Mouse (Mus musculus) brown adipose tissue, adult 24 weeks (tissue): ENCODE data around the gene Gtf2a2. TPM values are rescaled to one million over a fixed set of nuclear protein-coding genes. Genes with fewer than 3 reads are reported as not detected.

Source experiments
- H3K27ac ChIP-seq: fragments of 200-500 bp; replicated peaks from 2 replicates; pipeline ENCODE4 v1.5.1; 2012; ENCODE audit warnings: low read depth, mild to moderate bottlenecking, low read length
- H3K4me1 ChIP-seq: fragments of 200-500 bp; 2 replicates; pipeline ENCODE4 v1.6.1; 2012; ENCODE audit warnings: low read length, mixed read lengths; ENCODE audit not compliant: control insufficient read depth, insufficient read depth, insufficient read length
- H3K4me3 ChIP-seq: fragments of 200-500 bp; 2 replicates; pipeline ENCODE4 v1.5.1; 2012; ENCODE audit warnings: low read depth, mild to moderate bottlenecking, low read length, moderate library complexity; ENCODE audit not compliant: insufficient read depth
- polyA plus RNA-seq: library from polyadenylated mRNA; stranded (reverse); fragments of >200 nt; gene quantifications from 2 replicates; pipeline ENCODE4 v1.2.4, GENCODE M21; 2012; ENCODE audit not compliant: missing spikeins, insufficient read depth, insufficient read length

Gene Gtf2a2
- polyA plus RNA-seq: 107 and 119 TPM in 2 replicates

GRCm38 (mm10) chr9:70012408-70012901 lies at the start of gene Gtf2a2:
Gtf2a2 (plus strand) TSS chr9:70012550.
- Histone ChIP-seq H3K4me1 (peaks cover 7% of the 10 kb centered on the region; the same call in 1 of the 2 replicates), H3K4me3 (peak within 1 kb of the TSS; percentile 89), H3K27ac (peak within 1 kb of the TSS; percentile 71)

GRCm38 (mm10) chr9:69964370-69964769 lies 48.0 kb upstream of the Gtf2a2 start:
- Histone ChIP-seq H3K4me3 (no peak overlapping the region), H3K4me1 (no peaks in the 10 kb centered on the region), H3K27ac (no peak overlapping the region)

GRCm38 (mm10) chr9:69985526-69985925 lies 26.8 kb upstream of the Gtf2a2 start:
- H3K27ac ChIP-seq: no peak overlapping the region
- no peaks in the 10 kb centered on the region for H3K4me1 ChIP-seq
- H3K4me3 ChIP-seq: no peak overlapping the region

- Histone ChIP-seq H3K27ac (no peak overlapping the region), H3K4me3 (no peak overlapping the region), H3K4me1 (no peaks in the 10 kb centered on the region)
These were observed 26.3 kb upstream of the Gtf2a2 start for GRCm38 (mm10) chr9:69986063-69986462.

- no peak overlapping the region for H3K27ac ChIP-seq
- no peaks in the 10 kb centered on the region for H3K4me1 ChIP-seq
- H3K4me3 ChIP-seq: no peak overlapping the region
These were observed 25.8 kb upstream of the Gtf2a2 start for GRCm38 (mm10) chr9:69986571-69986970.

GRCm38 (mm10) chr9:69987579-69987978 lies 24.8 kb upstream of the Gtf2a2 start:
- Histone ChIP-seq H3K4me1 (0 out of 2 replicates have a peak, but pooled peaks cover 6% of the 10 kb centered on the region), H3K4me3 (no peak overlapping the region), H3K27ac (no peak overlapping the region)

GRCm38 (mm10) chr9:69988706-69989302 lies 23.5 kb upstream of the Gtf2a2 start:
- H3K4me1 ChIP-seq: 0 out of 2 replicates have a peak, but pooled peaks cover 6% of the 10 kb centered on the region
- H3K4me3 ChIP-seq: peak overlapping the region; percentile 34
- peak overlapping the region; percentile 68 for H3K27ac ChIP-seq

- Histone ChIP-seq H3K4me3 (peak within 1 kb of the TSS; percentile 93), H3K27ac (peak within 1 kb of the TSS; percentile 90), H3K4me1 (peaks cover 10% of the 10 kb centered on the region)
These were observed 22.8 kb upstream of the Gtf2a2 start, which contains the start of gene Bnip2 for GRCm38 (mm10) chr9:69989303-69990121. Bnip2 (plus strand) TSS chr9:69989466.

GRCm38 (mm10) chr9:69990346-69990745 lies 22.0 kb upstream of the Gtf2a2 start:
- Histone ChIP-seq H3K4me1 (peaks cover 12% of the 10 kb centered on the region), H3K4me3 (peak overlapping the region; percentile 34; the same call in 1 of the 2 replicates), H3K27ac (no peak overlapping the region)

- H3K27ac ChIP-seq: no peak overlapping the region
- H3K4me1 ChIP-seq: peaks cover 12% of the 10 kb centered on the region
- no peak overlapping the region for H3K4me3 ChIP-seq
These were observed 19.5 kb upstream of the Gtf2a2 start for GRCm38 (mm10) chr9:69992841-69993277.

GRCm38 (mm10) chr9:69993479-69993878 lies 18.9 kb upstream of the Gtf2a2 start:
- peaks cover 12% of the 10 kb centered on the region for H3K4me1 ChIP-seq
- no peak overlapping the region for H3K27ac ChIP-seq
- no peak overlapping the region for H3K4me3 ChIP-seq

- Histone ChIP-seq H3K27ac (no peak overlapping the region), H3K4me3 (no peak overlapping the region), H3K4me1 (peaks cover 12% of the 10 kb centered on the region)
These were observed 17.8 kb upstream of the Gtf2a2 start for GRCm38 (mm10) chr9:69994547-69994946.

GRCm38 (mm10) chr9:69999318-69999717 lies 13.0 kb upstream of the Gtf2a2 start:
- Histone ChIP-seq H3K4me1 (peaks cover 4% of the 10 kb centered on the region), H3K4me3 (no peak overlapping the region)

GRCm38 (mm10) chr9:70003516-70003915 lies 8.8 kb upstream of the Gtf2a2 start:
- no peak overlapping the region for H3K4me3 ChIP-seq
- H3K27ac ChIP-seq: no peak overlapping the region
- H3K4me1 ChIP-seq: no peaks in the 10 kb centered on the region

More at GRCm38 (mm10) chr9:69999318-69999717, 13.0 kb upstream of the Gtf2a2 start:
- H3K27ac ChIP-seq: no peak overlapping the region

GRCm38 (mm10) chr9:70006984-70007383 lies 5.4 kb upstream of the Gtf2a2 start:
- Histone ChIP-seq H3K27ac (no peak overlapping the region), H3K4me1 (no peaks in the 10 kb centered on the region), H3K4me3 (no peak overlapping the region)
